In genomic region chr2:119675831-119676230, GRCm38 (mm10) we compare ENCODE assay signal across 8 mouse cellular contexts. TPM values are rescaled to one million over a fixed set of nuclear protein-coding genes. Genes with fewer than 3 reads are reported as not detected.
DNase-seq lines count a peak whose midpoint lies in the region; ATAC-seq and TF ChIP-seq lines count a peak whose summit lies in the region.

No protein-coding gene starts in this region.

- peak overlapping the region; percentile 80 for H3K4me3 ChIP-seq in lung, postnatal 0 days (ENCODE audit: low read depth, low read length)
- H3K4me3 ChIP-seq in embryonic facial prominence, embryonic 13.5 days: peak overlapping the region; percentile 99
- H3K4me3 ChIP-seq in limb, embryonic 11.5 days (ENCODE audit: low read depth, low read length): peak overlapping the region; percentile 99

- H3K4me2 ChIP-seq in lung, postnatal 0 days (replicated peaks; ENCODE audit: low read depth, low read length): peak overlapping the region; percentile 87
- peak overlapping the region; percentile 84 for H3K4me2 ChIP-seq in embryonic facial prominence, embryonic 13.5 days
- H3K4me2 ChIP-seq in limb, embryonic 11.5 days (ENCODE audit: low read depth, severe bottlenecking): peak overlapping the region; percentile 68

- no peak for ATAC-seq in lung, postnatal 0 days
- no peak for ATAC-seq in embryonic facial prominence, embryonic 13.5 days (ENCODE audit: insufficient number of reproducible peaks, insufficient read depth, low FRiP score, low TSS enrichment, low read depth)
- ATAC-seq in limb, embryonic 11.5 days (ENCODE audit: insufficient number of reproducible peaks, low FRiP score, low TSS enrichment, low read depth): no peak

- peak overlapping the region; percentile 90 for H3K9ac ChIP-seq in lung, postnatal 0 days (replicated peaks; ENCODE audit: low read depth)
- H3K9ac ChIP-seq in embryonic facial prominence, embryonic 13.5 days: peak overlapping the region; percentile 99
- H3K9ac ChIP-seq in limb, embryonic 11.5 days (ENCODE audit: low read length): peak overlapping the region; percentile 95

- H3K27ac ChIP-seq in lung, postnatal 0 days (ENCODE audit: low read length): no peak overlapping the region
- H3K27ac ChIP-seq in embryonic facial prominence, embryonic 13.5 days: no peak overlapping the region
- no peak overlapping the region; the same call in 1 of the 2 replicates for H3K27ac ChIP-seq in limb, embryonic 11.5 days (replicated peaks; ENCODE audit: low read depth, low read length)

- no peak for TF ChIP-seq CTCF in lung, postnatal 0 days (IDR thresholded peaks at IDR 0.05)

- no peaks in the 10 kb centered on the region for H3K36me3 ChIP-seq in lung, postnatal 0 days (ENCODE audit: insufficient read depth, low read length)
- peaks cover 5% of the 10 kb centered on the region; the same call in 1 of the 2 replicates for H3K36me3 ChIP-seq in embryonic facial prominence, embryonic 13.5 days
- H3K36me3 ChIP-seq in limb, embryonic 11.5 days (ENCODE audit: control insufficient read depth, insufficient read depth, low read length): no peaks in the 10 kb centered on the region
- H3K36me3 ChIP-seq in splenic B cell, adult 2 months (ENCODE audit: control insufficient read depth, insufficient read depth, low read length, poor library complexity, severe bottlenecking): no peaks in the 10 kb centered on the region; the same call in 1 of the 2 replicates

- TF ChIP-seq EP300 in lung, postnatal 0 days (IDR thresholded peaks at IDR 0.05): no peak

- 1% methylated on average over 5 of the region's 5 CpGs for WGBS in lung, postnatal 0 days
- 6% methylated on average over 5 of the region's 5 CpGs for WGBS in embryonic facial prominence, embryonic 13.5 days
- 12% methylated on average over 5 of the region's 5 CpGs for WGBS in limb, embryonic 11.5 days

- no peaks in the 10 kb centered on the region for H3K9me3 ChIP-seq in lung, postnatal 0 days (ENCODE audit: low read length)
- H3K9me3 ChIP-seq in embryonic facial prominence, embryonic 13.5 days: no peaks in the 10 kb centered on the region
- no peaks in the 10 kb centered on the region for H3K9me3 ChIP-seq in limb, embryonic 11.5 days (ENCODE audit: control insufficient read depth, low read length)

- no peaks in the 10 kb centered on the region for H3K4me1 ChIP-seq in lung, postnatal 0 days (ENCODE audit: insufficient read depth, low read depth, low read length)
- peaks cover 19% of the 10 kb centered on the region for H3K4me1 ChIP-seq in embryonic facial prominence, embryonic 13.5 days
- H3K4me1 ChIP-seq in limb, embryonic 11.5 days (ENCODE audit: control insufficient read depth, insufficient read depth, low read length): peaks cover 6% of the 10 kb centered on the region; the same call in 1 of the 2 replicates

- DNase-seq in lung, postnatal 0 days (ENCODE audit: low spot score): peak; percentile 16
- no peak for DNase-seq in lung, postnatal 4 days
- DNase-seq in limb, embryonic 11.5 days (ENCODE audit: low spot score): no peak
- DNase-seq in splenic B cell, adult 2 months (ENCODE audit: low read depth, low spot score): peak; percentile 19
- DNase-seq in ovary, postnatal 36 days (ENCODE audit: low spot score): no peak
- no peak for DNase-seq in urinary bladder, adult 2 months (ENCODE audit: low spot score)
- no peak for DNase-seq in urinary bladder, postnatal 36 days (ENCODE audit: low spot score in 2 of 2)

- H3K27me3 ChIP-seq in lung, postnatal 0 days (replicated peaks; ENCODE audit: insufficient read depth, low read length): no peaks in the 10 kb centered on the region
- H3K27me3 ChIP-seq in embryonic facial prominence, embryonic 13.5 days: no peaks in the 10 kb centered on the region
- H3K27me3 ChIP-seq in limb, embryonic 11.5 days (ENCODE audit: control insufficient read depth, insufficient read depth, low read length): no peaks in the 10 kb centered on the region
- H3K27me3 ChIP-seq in splenic B cell, adult 2 months (ENCODE audit: control insufficient read depth, insufficient read depth, low read length, poor library complexity, severe bottlenecking): no peaks in the 10 kb centered on the region

RNA-seq across cellular contexts. Expression of gene Rtf1, which starts 1.0 kb away (rescaled TPM):
- polyA plus RNA-seq in lung, postnatal 0 days (2015; fragmentation: Nextera tagmentation; extraction: Ambion mirVana): 39.2 and 40.0 TPM in 2 replicates
- polyA plus RNA-seq in embryonic facial prominence, embryonic 13.5 days (2015; fragmentation: Nextera tagmentation; extraction: Ambion mirVana): 69.0 and 74.0 TPM in 2 replicates
- 46.1 and 48.0 TPM in 2 replicates for polyA plus RNA-seq in limb, embryonic 11.5 days (2014; fragmentation: Nextera tagmentation; extraction: Ambion mirVana)
- polyA plus RNA-seq in urinary bladder, adult 2 months (2012; rRNA removed): 17.4 and 21.7 TPM in 2 replicates

RNA-seq across cellular contexts. Expression of gene Ndufaf1, which starts 13.2 kb away (rescaled TPM):
- 22.8 and 23.3 TPM in 2 replicates for polyA plus RNA-seq in lung, postnatal 0 days (2015; fragmentation: Nextera tagmentation; extraction: Ambion mirVana)
- 52.0 and 52.4 TPM in 2 replicates for polyA plus RNA-seq in embryonic facial prominence, embryonic 13.5 days (2015; fragmentation: Nextera tagmentation; extraction: Ambion mirVana)
- 43.4 and 51.7 TPM in 2 replicates for polyA plus RNA-seq in limb, embryonic 11.5 days (2014; fragmentation: Nextera tagmentation; extraction: Ambion mirVana)
- 18.4 and 20.0 TPM in 2 replicates for polyA plus RNA-seq in urinary bladder, adult 2 months (2012; rRNA removed)

RNA-seq across cellular contexts. Expression of gene Oip5, which starts 57.6 kb away (rescaled TPM):
- 2.8 and 3.0 TPM in 2 replicates for polyA plus RNA-seq in lung, postnatal 0 days (2015; fragmentation: Nextera tagmentation; extraction: Ambion mirVana)
- polyA plus RNA-seq in embryonic facial prominence, embryonic 13.5 days (2015; fragmentation: Nextera tagmentation; extraction: Ambion mirVana): 23.0 and 24.6 TPM in 2 replicates
- 33.0 and 35.6 TPM in 2 replicates for polyA plus RNA-seq in limb, embryonic 11.5 days (2014; fragmentation: Nextera tagmentation; extraction: Ambion mirVana)
- polyA plus RNA-seq in urinary bladder, adult 2 months (2012; rRNA removed): 2.5 and 3.6 TPM in 2 replicates

RNA-seq across cellular contexts. Expression of gene Nusap1, which starts 57.7 kb away (rescaled TPM):
- polyA plus RNA-seq in lung, postnatal 0 days (2015; fragmentation: Nextera tagmentation; extraction: Ambion mirVana): 3.9 and 5.7 TPM in 2 replicates
- 79.5 and 79.7 TPM in 2 replicates for polyA plus RNA-seq in embryonic facial prominence, embryonic 13.5 days (2015; fragmentation: Nextera tagmentation; extraction: Ambion mirVana)
- 90.4 and 94.3 TPM in 2 replicates for polyA plus RNA-seq in limb, embryonic 11.5 days (2014; fragmentation: Nextera tagmentation; extraction: Ambion mirVana)
- 1.6 TPM in 2 replicates for polyA plus RNA-seq in urinary bladder, adult 2 months (2012; rRNA removed)

Comparison
In these comparisons a context has a peak if more than half of its experiments do, and no peak if none do; other contexts are left out.
1. DNase-seq: peak in lung, postnatal 0 days (single experiment) and splenic B cell, adult 2 months (single experiment); none in lung, postnatal 4 days (0 of 2), limb, embryonic 11.5 days (single experiment), ovary, postnatal 36 days (single experiment), urinary bladder, adult 2 months (single experiment) and urinary bladder, postnatal 36 days (0 of 2).
2. Peak in every context shown above with its lines, with median percentiles within 50 percentile points of each other: H3K4me2 ChIP-seq, H3K4me3 ChIP-seq and H3K9ac ChIP-seq.